Mouse (Mus musculus): ENCODE results near the gene Map4k1.

- TF ChIP-seq CTCF (IDR thresholded peaks at IDR 0.05; ENCODE audit: control insufficient read depth, insufficient read depth, insufficient replicate concordance, low read depth, low read length): peak; percentile 61; the same call in 1 of the 2 replicates
- no peak for TF ChIP-seq POLR2A (IDR thresholded peaks at IDR 0.05; ENCODE audit: control insufficient read depth, low read depth, low read length)
Observed at GRCm38 (mm10) chr7:29039604-29039984, 57.7 kb downstream of the Map4k1 start.

Measured in testis, adult 2 months (tissue).